Mouse (Mus musculus) midbrain, embryonic 14.5 days (tissue): Measurements from ENCODE around the gene Olfr307. TPM values are rescaled to one million over a fixed set of nuclear protein-coding genes. Genes with fewer than 3 reads are reported as not detected.
"Not testable (repeated sequence)": the region's sequence is repeated elsewhere in the genome, so short reads cannot be mapped to it uniquely, and the experiment has no call there.

ENCODE experiments used
- ATAC-seq: fragments of 200-750 bp; cut with Nextera tagmentation; 2 replicates; pipeline ENCODE4 v1.8.0; 2017; ENCODE audit warnings: moderate number of reproducible peaks, moderate library complexity; ENCODE audit not compliant: low FRiP score, low TSS enrichment
- DNase-seq: peaks from one replicate; pipeline ENCODE4 v3.0.0-alpha.2; 2015
- H3K27ac ChIP-seq: fragments of 300-500 bp; sonication (generic); replicated peaks from 2 replicates; pipeline ENCODE4 v1.5.1; 2014; ENCODE audit warnings: mild to moderate bottlenecking, low read depth, low read length, moderate library complexity
- H3K27me3 ChIP-seq: fragments of 300-500 bp; sonication (generic); 2 replicates; pipeline ENCODE4 v1.6.1; 2014; ENCODE audit warnings: low read length, control low read depth, mixed read lengths; ENCODE audit not compliant: control insufficient read depth, insufficient read depth
- H3K36me3 ChIP-seq: fragments of 300-500 bp; sonication (generic); 2 replicates; pipeline ENCODE4 v1.6.1; 2014; ENCODE audit warnings: low read length, control low read depth; ENCODE audit not compliant: control insufficient read depth, insufficient read depth
- H3K4me1 ChIP-seq: fragments of 300-500 bp; sonication (generic); 2 replicates; pipeline ENCODE4 v1.6.1; 2014; ENCODE audit warnings: mild to moderate bottlenecking, antibody characterized with exemption, low read length, control low read depth; ENCODE audit not compliant: control insufficient read depth, insufficient read depth
- H3K4me2 ChIP-seq: fragments of 300-500 bp; sonication (generic); 2 replicates; pipeline ENCODE4 v1.6.1; 2014; ENCODE audit warnings: mild to moderate bottlenecking, low read length, moderate library complexity
- H3K4me3 ChIP-seq: fragments of 300-500 bp; sonication (generic); replicated peaks from 2 replicates; pipeline ENCODE4 v1.5.1; 2014; ENCODE audit warnings: low read depth, low read length
- H3K9ac ChIP-seq: fragments of 300-500 bp; sonication (generic); replicated peaks from 2 replicates; pipeline ENCODE4 v1.6.1; 2014; ENCODE audit warnings: mild to moderate bottlenecking, low read length, moderate library complexity
- H3K9me3 ChIP-seq: fragments of 300-500 bp; sonication (generic); 2 replicates; pipeline ENCODE4 v1.6.1; 2016; ENCODE audit warnings: low read length, control low read depth, mixed read lengths; ENCODE audit not compliant: control insufficient read depth
- WGBS: fragments of 180-500 bp; shearing (Covaris S2); extraction: QIAGEN DNeasy Blood & Tissue Kit; methylation state at CpG from one replicate; pipeline ENCODE4 v1.1.7; 2014; 5-methylcytosine and 5-hydroxymethylcytosine counted together
- polyA plus RNA-seq: library from polyadenylated mRNA; unstranded; fragments of >200 nt; fragmentation: Nextera tagmentation; extraction: Ambion mirVana; gene quantifications from 2 replicates; pipeline ENCODE4 v1.2.1, GENCODE M21; 2014

The Olfr307 gene
- not detected in 2 replicates for polyA plus RNA-seq

GRCm38 (mm10) chr7:86337486-86337885 lies at the start of gene Olfr307:
TSS of gene Olfr307 (minus strand) at chr7:86337586.
- Histone ChIP-seq H3K27me3 (no peaks in the 10 kb centered on the region), H3K4me1 (no peaks in the 10 kb centered on the region), H3K4me2 (no peak within 1 kb of the TSS), H3K36me3 (no peaks in the 10 kb centered on the region), H3K4me3 (no peak within 1 kb of the TSS), H3K9me3 (no peaks in the 10 kb centered on the region), H3K27ac (no peak within 1 kb of the TSS), H3K9ac (no peak within 1 kb of the TSS)
- no peak for DNase-seq
- ATAC-seq = no peak
- WGBS = 75% methylated on average over 1 of the region's 1 CpGs

- no peaks in the 10 kb centered on the region for H3K9me3 ChIP-seq
- no peak within 1 kb of the TSS for H3K27ac ChIP-seq
- 76% methylated on average over 1 of the region's 1 CpGs for WGBS
- no peak within 1 kb of the TSS for H3K4me2 ChIP-seq
- ATAC-seq (no peak), DNase-seq (no peak)
- H3K9ac ChIP-seq = no peak within 1 kb of the TSS
- no peaks in the 10 kb centered on the region for H3K36me3 ChIP-seq
- no peaks in the 10 kb centered on the region for H3K27me3 ChIP-seq
- no peak within 1 kb of the TSS for H3K4me3 ChIP-seq
- no peaks in the 10 kb centered on the region for H3K4me1 ChIP-seq
Observed at GRCm38 (mm10) chr7:86386558-86386957, 49.2 kb upstream of the Olfr307 start, which contains the start of gene Olfr304. TSS of gene Olfr304 (minus strand) at chr7:86386658.

- no peak for DNase-seq
- H3K36me3 ChIP-seq = no peaks in the 10 kb centered on the region
- no peak overlapping the region for H3K9ac ChIP-seq
- H3K27me3 ChIP-seq = no peaks in the 10 kb centered on the region
- no peak overlapping the region for H3K4me3 ChIP-seq
- no peaks in the 10 kb centered on the region for H3K9me3 ChIP-seq
- 73% methylated on average over 3 of the region's 3 CpGs for WGBS
- H3K4me2 ChIP-seq = no peak overlapping the region
- no peak overlapping the region for H3K27ac ChIP-seq
- no peaks in the 10 kb centered on the region for H3K4me1 ChIP-seq
- ATAC-seq = no peak
Observed at GRCm38 (mm10) chr7:86385769-86386168, 48.4 kb upstream of the Olfr307 start.

GRCm38 (mm10) chr7:86366828-86367227 lies 29.4 kb upstream of the Olfr307 start, which contains the start of gene Olfr305:
TSS of gene Olfr305 (minus strand) at chr7:86366928.
- Histone ChIP-seq H3K36me3 (no peaks in the 10 kb centered on the region), H3K9ac (no peak within 1 kb of the TSS), H3K4me3 (no peak within 1 kb of the TSS), H3K4me1 (no peaks in the 10 kb centered on the region), H3K27ac (no peak within 1 kb of the TSS), H3K4me2 (no peak within 1 kb of the TSS), H3K9me3 (no peaks in the 10 kb centered on the region), H3K27me3 (no peaks in the 10 kb centered on the region)
- DNase-seq (no peak), ATAC-seq (no peak)
- 90% methylated on average over 1 of the region's 1 CpGs for WGBS

- WGBS = 93% methylated on average over 9 of the region's 9 CpGs
- not testable (repeated sequence) for H3K36me3 ChIP-seq, ATAC-seq, H3K9me3 ChIP-seq, H3K4me1 ChIP-seq, H3K27ac ChIP-seq, H3K4me3 ChIP-seq, H3K4me2 ChIP-seq, DNase-seq, H3K27me3 ChIP-seq, H3K9ac ChIP-seq
Observed at GRCm38 (mm10) chr7:86346296-86346695, 8.9 kb upstream of the Olfr307 start.

- ATAC-seq (no peak), DNase-seq (no peak)
- Histone ChIP-seq H3K27me3 (no peaks in the 10 kb centered on the region), H3K4me3 (no peak overlapping the region), H3K9me3 (0 out of 2 replicates have a peak, but pooled peaks cover 5% of the 10 kb centered on the region), H3K27ac (no peak overlapping the region), H3K4me1 (no peaks in the 10 kb centered on the region), H3K9ac (no peak overlapping the region), H3K4me2 (no peak overlapping the region), H3K36me3 (no peaks in the 10 kb centered on the region)
- 62% methylated on average over 3 of the region's 3 CpGs for WGBS
Observed at GRCm38 (mm10) chr7:86344253-86344652, 6.9 kb upstream of the Olfr307 start.

GRCm38 (mm10) chr7:86342881-86343565 lies 5.6 kb upstream of the Olfr307 start:
- DNase-seq = no peak
- no peak overlapping the region for H3K27ac ChIP-seq
- no peaks in the 10 kb centered on the region for H3K27me3 ChIP-seq
- 85% methylated on average over 14 of the region's 14 CpGs for WGBS
- H3K9me3 ChIP-seq = no peaks in the 10 kb centered on the region
- H3K36me3 ChIP-seq = no peaks in the 10 kb centered on the region
- H3K4me1 ChIP-seq = no peaks in the 10 kb centered on the region
- no peak overlapping the region for H3K4me3 ChIP-seq
- H3K9ac ChIP-seq = no peak overlapping the region
- H3K4me2 ChIP-seq = no peak overlapping the region
- no peak for ATAC-seq

GRCm38 (mm10) chr7:86325530-86325929 lies 11.9 kb downstream of the Olfr307 start, which contains the start of gene Olfr308:
TSS of gene Olfr308 (minus strand) at chr7:86325630.
- H3K27me3 ChIP-seq = no peaks in the 10 kb centered on the region
- no peak within 1 kb of the TSS for H3K9ac ChIP-seq
- DNase-seq = no peak
- H3K9me3 ChIP-seq = no peaks in the 10 kb centered on the region
- H3K36me3 ChIP-seq = no peaks in the 10 kb centered on the region
- no peak within 1 kb of the TSS for H3K27ac ChIP-seq
- no peak within 1 kb of the TSS for H3K4me2 ChIP-seq
- ATAC-seq = no peak
- H3K4me1 ChIP-seq = no peaks in the 10 kb centered on the region
- H3K4me3 ChIP-seq = no peak within 1 kb of the TSS

GRCm38 (mm10) chr7:86321323-86321722 lies 16.1 kb downstream of the Olfr307 start:
- ATAC-seq = no peak

More at GRCm38 (mm10) chr7:86321323-86321722, 16.1 kb downstream of the Olfr307 start:
- Histone ChIP-seq H3K27me3 (no peaks in the 10 kb centered on the region), H3K9me3 (no peaks in the 10 kb centered on the region), H3K4me3 (no peak overlapping the region), H3K9ac (no peak overlapping the region), H3K4me2 (no peak overlapping the region), H3K36me3 (no peaks in the 10 kb centered on the region), H3K27ac (no peak overlapping the region), H3K4me1 (no peaks in the 10 kb centered on the region)
- DNase-seq = no peak
- WGBS = 94% methylated on average over 2 of the region's 2 CpGs
